Mouse (Mus musculus) cerebellum, postnatal 25 days (tissue): ENCODE measurements around the gene Bpifb4.

Source experiments
- DNase-seq, 2 experiments: peaks; one replicate each; pipeline ENCODE4 v3.0.0; 2021; ENCODE audit warnings: mixed read lengths in 2 of 2

Gene Bpifb4

DNA sequence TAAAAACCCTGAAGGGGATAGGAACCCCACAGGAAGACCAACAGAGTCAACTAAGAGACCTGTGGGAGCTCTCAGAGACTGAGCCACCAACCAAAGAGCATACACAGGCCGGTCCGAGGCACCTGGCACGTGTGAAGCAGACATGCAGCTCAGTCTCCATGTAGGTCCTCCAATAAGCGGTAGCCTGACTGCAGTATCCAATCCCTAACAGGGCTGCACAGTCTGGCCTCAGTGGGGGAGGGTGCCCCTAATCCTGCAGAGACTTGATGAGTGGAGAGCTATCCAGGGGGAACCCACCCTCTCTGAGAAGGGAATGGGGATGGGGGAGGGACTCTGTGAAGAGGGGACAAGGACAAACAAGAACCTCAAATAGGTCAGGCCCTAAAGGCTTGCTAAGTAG, 67.7 kb downstream of the Bpifb4 start:
- DNase-seq: no peak

DNA sequence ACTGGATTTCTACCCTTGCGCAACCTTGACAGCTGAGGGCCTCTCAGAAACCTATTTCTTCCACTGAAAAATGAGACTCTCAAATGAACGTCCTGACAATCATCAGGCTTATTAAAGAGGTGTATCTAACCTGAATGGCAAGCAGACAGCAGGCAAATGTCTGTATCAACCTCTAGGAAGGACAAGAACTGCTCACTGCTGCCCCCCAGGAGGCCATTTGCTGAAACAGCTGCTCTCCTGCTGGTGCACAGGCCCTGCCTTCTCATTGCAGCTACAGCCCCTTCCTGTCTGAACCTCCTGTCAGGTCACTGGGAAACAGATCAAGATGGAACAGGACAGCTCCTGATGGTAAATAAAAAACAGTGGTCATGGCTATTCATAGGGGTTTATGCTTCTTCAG, 68.3 kb downstream of the Bpifb4 start:
- DNase-seq: peak in 1 of 2 experiments; percentile 14

DNA sequence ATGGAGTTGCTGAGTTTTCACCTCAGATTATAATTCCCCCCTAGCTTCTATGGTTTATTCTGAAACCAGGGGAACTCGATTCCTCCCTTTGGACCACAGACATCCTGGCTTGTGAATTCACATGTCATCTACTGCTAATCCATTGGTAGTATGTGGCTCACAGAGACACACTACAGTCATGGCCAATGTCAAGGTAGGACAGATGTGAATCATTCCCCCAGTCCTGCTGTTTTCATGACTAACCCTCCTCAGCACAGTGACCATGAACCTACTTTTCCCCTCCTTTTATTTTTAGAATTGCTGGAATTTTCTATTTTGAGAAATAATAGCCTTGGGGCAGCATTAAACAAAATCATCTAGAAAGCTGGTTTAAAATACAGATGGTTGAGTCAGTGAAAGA, 69.4 kb downstream of the Bpifb4 start:
- DNase-seq: no peak

DNA sequence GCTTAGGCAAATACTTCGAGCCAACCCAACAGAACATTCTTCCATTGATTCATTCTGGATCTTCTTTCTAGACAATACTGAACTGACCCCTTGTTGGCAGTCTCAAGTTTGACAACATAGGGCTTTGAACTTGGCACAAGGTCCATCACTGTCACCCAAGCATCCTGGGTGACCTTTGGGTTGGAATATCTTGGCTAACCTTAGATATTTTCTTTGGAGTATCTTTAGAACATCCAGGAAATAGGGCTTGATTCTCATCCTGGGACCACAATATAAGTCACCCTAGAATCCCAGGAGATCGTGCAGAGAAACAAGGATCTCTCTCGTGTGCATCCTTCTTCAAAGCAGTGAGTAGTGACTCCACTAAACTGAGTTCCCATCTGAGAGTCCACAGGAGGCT, 70.0 kb downstream of the Bpifb4 start, which contains the start of gene Bpifa2:
Gene Bpifa2 (plus strand): TSS at position 301 of the 400 bp plus-strand sequence.
- no peak for DNase-seq
